Mouse (Mus musculus) kidney, adult 2 months (tissue): ENCODE results near the gene Gm5460.

Experiments used
- CTCF ChIP-seq: fragments of 200-500 bp; conservative IDR thresholded peaks from 2 replicates; pipeline ENCODE4 v1.5.1; 2011; ENCODE audit warnings: low read depth, mild to moderate bottlenecking, control low read depth, low read length, moderate library complexity, mixed read lengths; ENCODE audit not compliant: insufficient read depth, insufficient read length
- POLR2A ChIP-seq: fragments of 200-500 bp; IDR thresholded peaks from one replicate; pipeline ENCODE4 v1.6.1; 2011; ENCODE audit warnings: low read depth, low read length, control low read depth

- no peak for TF ChIP-seq POLR2A
- TF ChIP-seq CTCF: no peak
These were observed 38.8 kb upstream of the Gm5460 start for GRCm38 (mm10) chr14:33977748-33978147.
